Mouse (Mus musculus) frontal cortex, adult 2 months (tissue): ENCODE results near the gene Hnrnph2. TPM values are rescaled to one million over a fixed set of nuclear protein-coding genes. Genes with fewer than 3 reads are reported as not detected.

Experiments
- DNase-seq, 2 experiments: peaks; one replicate each; pipeline ENCODE4 v3.0.0; 2022; ENCODE audit warnings: low spot score in 1 of 2; ENCODE audit errors: extremely low spot score in 1 of 2
- polyA plus RNA-seq: library from polyadenylated mRNA; depleted of rRNA; stranded (reverse); fragments of >200 nt; gene quantifications from 2 replicates; pipeline ENCODE4 v1.2.3, GENCODE M21; 2012; rRNA removed

Hnrnph2 gene
- polyA plus RNA-seq, 1 experiment = 121 TPM

- peak in 1 of 2 experiments; percentile 13 for DNase-seq
These were observed 11.4 kb downstream of the Hnrnph2 start for GRCm38 (mm10) chrX:134612285-134612959.

GRCm38 (mm10) chrX:134614306-134614705 is 13.3 kb downstream of the Hnrnph2 start:
- DNase-seq = no peak

- DNase-seq = no peak
These were observed 18.7 kb downstream of the Hnrnph2 start for GRCm38 (mm10) chrX:134619695-134620094.

GRCm38 (mm10) chrX:134620254-134620865 is 19.4 kb downstream of the Hnrnph2 start:
- DNase-seq = no peak

- DNase-seq = no peak
These were observed 20.7 kb downstream of the Hnrnph2 start for GRCm38 (mm10) chrX:134621685-134622084.

GRCm38 (mm10) chrX:134623350-134623749 is 22.4 kb downstream of the Hnrnph2 start:
- DNase-seq = no peak

GRCm38 (mm10) chrX:134628200-134628599 is 27.2 kb downstream of the Hnrnph2 start:
- DNase-seq = no peak

GRCm38 (mm10) chrX:134632710-134633109 is 31.7 kb downstream of the Hnrnph2 start:
- no peak for DNase-seq

GRCm38 (mm10) chrX:134635111-134635510 is 34.1 kb downstream of the Hnrnph2 start:
- DNase-seq = no peak

GRCm38 (mm10) chrX:134635860-134636259 is 34.9 kb downstream of the Hnrnph2 start:
- no peak for DNase-seq

- DNase-seq = no peak
These were observed 40.2 kb downstream of the Hnrnph2 start for GRCm38 (mm10) chrX:134641000-134641760.

GRCm38 (mm10) chrX:134646338-134646737 is 45.4 kb downstream of the Hnrnph2 start:
- DNase-seq = no peak

GRCm38 (mm10) chrX:134647421-134647820 is 46.4 kb downstream of the Hnrnph2 start:
- DNase-seq = no peak

GRCm38 (mm10) chrX:134648031-134648692 is 47.2 kb downstream of the Hnrnph2 start:
- peak; percentile 53 to 90 for DNase-seq

GRCm38 (mm10) chrX:134652061-134652460 is 51.1 kb downstream of the Hnrnph2 start:
- DNase-seq = no peak

Other genes with a start within 250 kb of the Hnrnph2 start
- 48.8 and 48.9 TPM in 2 replicates for gene Drp2, start 196.6 kb upstream of the Hnrnph2 start, polyA plus RNA-seq
- gene Taf7l, start 124.7 kb upstream of the Hnrnph2 start, polyA plus RNA-seq = 0.11 and 0.46 TPM in 2 replicates
- gene Timm8a1, start 59.3 kb upstream of the Hnrnph2 start, polyA plus RNA-seq = 13.0 and 13.1 TPM in 2 replicates
- 0.76 and 1.3 TPM in 2 replicates for gene Btk, start 17.6 kb upstream of the Hnrnph2 start, polyA plus RNA-seq
- 453 and 529 TPM in 2 replicates for gene Rpl36a, start 15.5 kb upstream of the Hnrnph2 start, polyA plus RNA-seq
- gene Gla, start 54 bp upstream of the Hnrnph2 start, polyA plus RNA-seq = 7.1 and 8.0 TPM in 2 replicates
- gene Armcx4, start 85.3 kb downstream of the Hnrnph2 start, polyA plus RNA-seq = 16.5 and 17.9 TPM in 2 replicates
- 67.5 and 81.6 TPM in 2 replicates for gene Armcx1, start 116.8 kb downstream of the Hnrnph2 start, polyA plus RNA-seq
- gene Armcx6, start 150.2 kb downstream of the Hnrnph2 start, polyA plus RNA-seq = 8.4 and 9.6 TPM in 2 replicates
- gene Armcx3, start 155.4 kb downstream of the Hnrnph2 start, polyA plus RNA-seq = 58.5 and 64.6 TPM in 2 replicates
- gene Armcx2, start 208.0 kb downstream of the Hnrnph2 start, polyA plus RNA-seq = 45.7 and 54.3 TPM in 2 replicates